Mouse (Mus musculus) thymus, adult 2 months (tissue): ENCODE measurements around the gene Fkbp5. TPM values are rescaled to one million over a fixed set of nuclear protein-coding genes. Genes with fewer than 3 reads are reported as not detected.
A peak's percentile ranks its signal among the peaks of the same experiment; 100 is the strongest.

ENCODE experiments used
- DNase-seq: peaks from one replicate; pipeline ENCODE4 v3.0.0; 2021
- H3K27ac ChIP-seq: fragments of 200-500 bp; 2 replicates; pipeline ENCODE4 v1.5.1; 2012; ENCODE audit warnings: low read length, control low read depth; ENCODE audit not compliant: control insufficient read depth, insufficient read depth
- H3K27me3 ChIP-seq: fragments of 200-500 bp; 2 replicates; pipeline ENCODE4 v1.6.1; 2012; ENCODE audit warnings: mild to moderate bottlenecking, low read length, moderate library complexity, mixed read lengths; ENCODE audit not compliant: control insufficient read depth, insufficient read depth
- H3K36me3 ChIP-seq: fragments of 200-500 bp; 2 replicates; pipeline ENCODE4 v1.6.1; 2012; ENCODE audit warnings: mild to moderate bottlenecking, low read length, moderate library complexity; ENCODE audit not compliant: control insufficient read depth, insufficient read depth
- H3K4me1 ChIP-seq: fragments of 200-500 bp; replicated peaks from 2 replicates; pipeline ENCODE4 v1.6.1; 2012; ENCODE audit warnings: low read length; ENCODE audit not compliant: control insufficient read depth, insufficient read depth
- H3K4me3 ChIP-seq: fragments of 200-500 bp; 2 replicates; pipeline ENCODE4 v1.5.1; 2012; ENCODE audit warnings: mild to moderate bottlenecking, low read length, control low read depth, moderate library complexity; ENCODE audit not compliant: control insufficient read depth, insufficient read depth
- CTCF ChIP-seq: fragments of 200-500 bp; IDR thresholded peaks from 2 replicates; pipeline ENCODE4 v1.5.1; 2012; ENCODE audit warnings: mild to moderate bottlenecking, control low read depth, low read length, moderate library complexity, borderline replicate concordance; ENCODE audit not compliant: control insufficient read depth, poor library complexity, insufficient read depth; ENCODE audit errors: extremely low read depth
- POLR2A ChIP-seq: fragments of 200-500 bp; IDR thresholded peaks from 2 replicates; pipeline ENCODE4 v1.6.1; 2012; ENCODE audit warnings: mild to moderate bottlenecking, low read length, control low read depth, moderate library complexity; ENCODE audit not compliant: control insufficient read depth, poor library complexity, insufficient read depth; ENCODE audit errors: extremely low read depth
- WGBS: fragments of 180-500 bp; shearing (Covaris S2); methylation state at CpG from one replicate; pipeline ENCODE4 v1.1.7; 2018; 5-methylcytosine and 5-hydroxymethylcytosine counted together
- polyA plus RNA-seq: library from polyadenylated mRNA; depleted of rRNA; stranded (reverse); fragments of >200 nt; gene quantifications from 2 replicates; pipeline ENCODE4 v1.2.3, GENCODE M21; 2012

Gene Fkbp5
- polyA plus RNA-seq, 1 experiment: 157 TPM

DNA sequence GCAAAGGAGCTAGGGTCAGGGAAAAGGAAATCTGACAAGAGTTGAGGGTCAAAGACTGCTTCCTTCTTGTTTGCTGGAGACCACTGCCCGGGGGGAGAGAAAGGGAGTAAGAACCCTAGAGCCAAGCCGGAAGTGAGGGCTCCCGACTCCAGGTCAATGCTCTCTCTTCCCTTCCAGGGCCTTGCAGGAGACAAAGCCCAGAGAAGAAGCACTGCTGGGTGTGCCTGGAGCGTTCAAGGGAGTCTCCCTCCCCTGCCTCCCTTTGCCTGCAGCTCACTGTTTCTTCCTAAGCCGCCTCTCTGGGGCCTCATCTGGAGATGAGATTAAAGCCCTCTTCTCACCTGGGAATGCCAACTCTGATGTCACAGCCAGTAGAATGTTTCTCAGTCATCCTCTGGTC lies 10.4 kb downstream of the Fkbp5 start:
- no peaks in the 10 kb centered on the region for H3K36me3 ChIP-seq
- no peak overlapping the region for H3K4me3 ChIP-seq
- TF ChIP-seq POLR2A: no peak
- TF ChIP-seq CTCF: no peak
- WGBS: 79% methylated on average over 5 of the region's 5 CpGs
- peak overlapping the region; percentile 15; the same call in 1 of the 2 replicates for H3K27ac ChIP-seq
- H3K4me1 ChIP-seq: peaks cover 66% of the 10 kb centered on the region
- DNase-seq: no peak
- H3K27me3 ChIP-seq: no peaks in the 10 kb centered on the region

DNA sequence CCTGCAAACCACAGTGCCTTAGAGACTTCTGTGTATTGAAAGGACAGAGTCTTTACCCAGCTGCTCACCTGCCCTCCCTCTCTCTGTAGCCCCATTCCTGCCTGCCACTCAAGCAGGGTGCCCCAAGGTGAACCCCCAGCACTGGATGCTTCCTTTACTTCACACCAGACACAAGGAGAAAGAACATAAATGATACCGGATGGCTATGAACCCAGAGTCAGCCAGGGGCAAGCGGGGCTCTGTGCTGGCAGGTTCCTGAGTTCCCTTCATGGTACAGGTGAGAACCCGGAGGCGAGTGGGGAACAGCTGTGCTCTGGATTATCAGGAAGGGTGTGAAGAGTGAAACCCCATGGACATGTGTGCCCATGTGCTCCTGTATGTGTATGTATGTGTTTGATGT lies 11.7 kb downstream of the Fkbp5 start:
- WGBS: 36% methylated on average over 4 of the region's 4 CpGs
- no peaks in the 10 kb centered on the region for H3K36me3 ChIP-seq
- no peak overlapping the region for H3K4me3 ChIP-seq
- TF ChIP-seq POLR2A (no peak), CTCF (no peak)
- H3K27me3 ChIP-seq: no peaks in the 10 kb centered on the region
- DNase-seq: no peak
- peak overlapping the region; percentile 33 for H3K27ac ChIP-seq
- peaks cover 59% of the 10 kb centered on the region for H3K4me1 ChIP-seq

DNA sequence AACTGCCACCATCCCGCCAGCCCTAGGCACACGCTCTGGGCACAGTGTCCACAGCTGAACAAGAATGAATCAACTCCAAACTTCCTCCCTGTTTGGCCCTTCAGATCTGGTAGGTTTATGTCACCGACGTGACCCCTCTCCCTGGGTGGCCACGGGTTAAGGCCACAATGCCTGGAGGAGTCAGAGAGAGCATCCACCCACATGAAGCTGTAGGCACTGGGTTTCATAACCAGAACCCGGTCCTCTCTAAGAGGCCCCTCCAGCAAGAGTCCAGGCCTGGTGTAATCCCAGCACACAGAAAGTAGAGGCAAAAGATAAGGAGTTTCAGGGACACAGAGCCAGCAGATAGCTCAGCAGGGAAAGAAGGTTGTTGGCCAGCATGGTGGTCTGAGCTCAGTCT lies 13.1 kb downstream of the Fkbp5 start:
- Histone ChIP-seq H3K27me3 (no peaks in the 10 kb centered on the region), H3K4me1 (peaks cover 52% of the 10 kb centered on the region)
- WGBS: 64% methylated on average over 6 of the region's 6 CpGs

DNA sequence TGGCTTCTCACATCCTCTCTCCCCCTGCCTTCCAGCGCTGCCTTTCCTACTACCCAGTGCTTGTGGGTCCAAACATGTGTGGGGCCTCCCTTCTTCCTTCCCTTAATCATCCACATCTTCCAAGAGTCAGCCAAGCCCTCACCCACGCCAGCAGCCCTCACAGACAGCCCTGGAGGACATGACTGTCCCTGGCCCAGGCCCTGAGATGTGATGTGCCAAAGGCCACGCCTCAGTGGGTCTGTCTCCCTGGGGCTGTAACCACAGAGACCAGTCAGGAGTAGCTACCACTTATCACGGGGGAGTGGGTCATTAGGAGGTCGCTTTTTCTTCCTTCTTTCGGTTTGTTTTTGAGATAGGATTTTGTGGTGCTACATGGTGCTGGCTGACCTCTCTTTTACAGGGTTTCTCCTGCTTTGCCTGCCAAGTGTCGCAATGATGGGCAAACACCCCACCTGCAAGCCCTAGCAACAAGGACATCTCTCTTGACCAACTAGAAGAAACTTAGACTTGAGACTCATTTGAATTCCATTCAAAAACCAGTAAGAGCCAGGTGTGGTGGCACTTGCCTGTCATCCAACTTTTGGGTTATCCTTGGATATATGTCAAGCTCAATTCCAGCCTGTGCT lies 15.0 kb downstream of the Fkbp5 start:
- DNase-seq: no peak
- Histone ChIP-seq H3K36me3 (no peaks in the 10 kb centered on the region), H3K27me3 (no peaks in the 10 kb centered on the region), H3K4me3 (no peak overlapping the region), H3K4me1 (peaks cover 50% of the 10 kb centered on the region), H3K27ac (no peak overlapping the region)
- WGBS: 72% methylated on average over 7 of the region's 7 CpGs
- no peak for TF ChIP-seq POLR2A
- TF ChIP-seq CTCF: no peak

More for the DNA sequence above, 13.1 kb downstream of the Fkbp5 start:
- Histone ChIP-seq H3K27ac (peak overlapping the region; percentile 43; the same call in 1 of the 2 replicates), H3K4me3 (no peak overlapping the region), H3K36me3 (no peaks in the 10 kb centered on the region)
- TF ChIP-seq CTCF (no peak), POLR2A (no peak)
- DNase-seq: no peak

DNA sequence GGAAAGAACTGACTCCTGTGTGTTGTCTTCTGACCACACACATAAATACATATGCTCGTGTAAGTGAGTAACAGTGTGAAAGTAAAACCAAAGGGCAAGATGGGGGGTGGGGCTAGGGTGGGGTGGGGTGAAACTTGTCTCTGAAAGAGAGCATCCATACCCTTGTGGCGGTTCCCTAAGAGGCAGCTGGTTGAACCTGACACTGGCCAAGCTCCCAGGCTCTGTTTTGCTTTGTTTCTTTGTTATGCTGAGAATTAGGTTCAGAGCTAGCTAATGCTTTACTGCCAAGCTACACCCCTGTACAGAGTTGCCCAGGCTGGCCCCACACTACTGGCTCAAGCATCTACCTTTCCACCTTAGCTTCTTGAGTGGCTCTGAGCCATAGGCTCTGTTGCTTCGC lies 16.9 kb downstream of the Fkbp5 start:
- Histone ChIP-seq H3K4me1 (peaks cover 32% of the 10 kb centered on the region), H3K27me3 (no peaks in the 10 kb centered on the region), H3K27ac (no peak overlapping the region), H3K36me3 (no peaks in the 10 kb centered on the region), H3K4me3 (no peak overlapping the region)
- no peak for TF ChIP-seq POLR2A
- no peak for TF ChIP-seq CTCF
- DNase-seq: no peak
- 73% methylated on average over 3 of the region's 3 CpGs for WGBS

DNA sequence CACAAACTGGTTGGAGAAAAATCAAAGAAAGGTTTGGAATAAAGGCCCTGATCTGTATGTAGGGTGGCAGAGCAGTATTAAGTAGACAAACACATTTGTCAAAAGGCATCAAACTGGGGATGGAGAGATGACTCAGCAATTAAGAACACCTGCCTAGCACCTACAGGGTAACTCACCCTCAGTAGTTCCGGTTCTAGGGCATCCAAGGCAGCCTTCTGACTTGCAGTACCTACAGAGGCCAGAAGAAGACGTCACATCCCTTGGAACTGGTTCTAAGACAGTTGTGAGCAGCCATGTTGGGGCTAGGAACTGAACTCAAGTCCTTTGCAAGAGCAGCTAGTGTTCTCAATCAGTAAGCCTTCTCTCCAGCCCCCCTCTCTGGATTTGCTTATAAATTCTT lies 18.1 kb downstream of the Fkbp5 start:
- WGBS: 71% methylated on average over 2 of the region's 2 CpGs
- TF ChIP-seq POLR2A: no peak
- TF ChIP-seq CTCF: no peak
- Histone ChIP-seq H3K4me1 (peaks cover 21% of the 10 kb centered on the region), H3K27me3 (no peaks in the 10 kb centered on the region), H3K4me3 (no peak overlapping the region), H3K27ac (no peak overlapping the region), H3K36me3 (no peaks in the 10 kb centered on the region)
- no peak for DNase-seq

DNA sequence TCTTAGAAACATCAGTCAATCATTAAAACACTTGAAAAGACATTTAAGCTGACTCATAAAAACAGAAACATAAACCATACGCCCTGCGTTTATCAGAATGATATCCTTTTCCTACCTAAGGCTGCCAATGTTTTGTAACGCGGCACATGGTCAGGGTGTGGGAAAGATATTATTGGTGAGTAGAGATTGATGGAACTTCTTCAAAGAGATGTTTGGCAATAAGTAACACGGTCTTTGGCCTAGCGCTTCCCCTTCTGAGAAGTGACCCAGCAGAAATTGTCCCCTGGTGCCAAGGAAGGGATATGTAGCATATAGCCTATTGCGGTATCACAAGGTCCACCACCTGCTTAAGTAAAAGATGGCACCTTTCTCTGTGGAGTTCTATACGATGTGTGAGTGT lies 21.5 kb downstream of the Fkbp5 start:
- no peak for TF ChIP-seq POLR2A
- no peak for TF ChIP-seq CTCF
- H3K36me3 ChIP-seq: no peaks in the 10 kb centered on the region

More for the DNA sequence above, 21.5 kb downstream of the Fkbp5 start:
- Histone ChIP-seq H3K27me3 (no peaks in the 10 kb centered on the region), H3K27ac (no peak overlapping the region), H3K4me3 (no peak overlapping the region), H3K4me1 (peaks cover 12% of the 10 kb centered on the region)
- no peak for DNase-seq
- 92% methylated on average over 8 of the region's 8 CpGs for WGBS
